Mouse (Mus musculus) E14TG2a.4 (cell line): ENCODE results near the gene 4931428L18Rik.

Experiments
- CTCF ChIP-seq: conservative IDR thresholded peaks from 2 replicates; pipeline ENCODE4 v1.5.1; 2014; ENCODE audit warnings: low read length
- NANOG ChIP-seq: IDR thresholded peaks from 2 replicates; pipeline ENCODE4 v1.6.1; 2014; ENCODE audit warnings: borderline replicate concordance, low read length, mixed read lengths
- POU5F1 ChIP-seq: IDR thresholded peaks from 2 replicates; pipeline ENCODE4 v1.6.1; 2014; ENCODE audit warnings: low read length, borderline replicate concordance

- TF ChIP-seq CTCF (no peak), NANOG (no peak), POU5F1 (no peak)
Measured at GRCm38 (mm10) chr1:31205770-31206169, 16.7 kb downstream of the 4931428L18Rik start.
